In genomic region chr17:66358026-66358978, GRCm38 (mm10) we compare ENCODE assay signal across 9 mouse cellular contexts.
A peak's percentile ranks its signal among the peaks of the same experiment; 100 is the strongest.
DNase-seq lines count a peak whose midpoint lies in the region; ATAC-seq and TF ChIP-seq lines count a peak whose summit lies in the region.
"Had no signal": no experiment of that assay in that cellular context is flagged by ENCODE, and none has a peak within 500 bp of the region (broad histone marks: within the 10 kb centered on the region; RNA-seq: fewer than 3 reads in every experiment).

No protein-coding gene starts in this region.

- DNase-seq in midbrain, embryonic 10.5 days (ENCODE audit: low spot score): no peak
- DNase-seq in midbrain, postnatal 0 days (ENCODE audit: low spot score): no peak
- peak; percentile 72 for DNase-seq in cerebellum, adult 11-12 months
- peak; percentile 79 for DNase-seq in retina, postnatal 1 day
- DNase-seq in embryo, embryonic 10.5 days (ENCODE audit: low spot score): no peak
- DNase-seq in embryo, embryonic 11 days: no peak
- no peak for DNase-seq in kidney, postnatal 14 days

- H3K9ac ChIP-seq in midbrain, postnatal 0 days (replicated peaks; ENCODE audit: low read length, poor library complexity, severe bottlenecking): no peak overlapping the region
- no peak overlapping the region for H3K9ac ChIP-seq in heart, embryonic 11.5 days (ENCODE audit: low read depth, low read length)
- H3K9ac ChIP-seq: liver, embryonic 15.5 days had no signal

- H3K4me3 ChIP-seq in midbrain, embryonic 10.5 days: no peak overlapping the region
- H3K4me3 ChIP-seq in midbrain, postnatal 0 days (ENCODE audit: low read depth, low read length): no peak overlapping the region
- H3K4me3 ChIP-seq in heart, embryonic 11.5 days (ENCODE audit: low read depth, low read length): no peak overlapping the region
- H3K4me3 ChIP-seq: liver, embryonic 15.5 days had no signal

- WGBS in midbrain, embryonic 10.5 days: 88% methylated on average over 27 of the region's 27 CpGs
- 86% methylated on average over 27 of the region's 27 CpGs for WGBS in midbrain, postnatal 0 days
- WGBS in heart, embryonic 11.5 days (ENCODE audit: insufficient replicate concordance): 71% methylated on average over 27 of the region's 27 CpGs

- TF ChIP-seq CTCF in midbrain, postnatal 0 days (IDR thresholded peaks at IDR 0.05): no peak

- no peaks in the 10 kb centered on the region for H3K9me3 ChIP-seq in midbrain, embryonic 10.5 days (replicated peaks)
- no peaks in the 10 kb centered on the region for H3K9me3 ChIP-seq in midbrain, postnatal 0 days (ENCODE audit: low read length)
- H3K9me3 ChIP-seq in heart, embryonic 11.5 days (replicated peaks; ENCODE audit: control insufficient read depth, low read length): no peaks in the 10 kb centered on the region
- H3K9me3 ChIP-seq: liver, embryonic 15.5 days had no signal

- peaks cover 100% of the 10 kb centered on the region for H3K36me3 ChIP-seq in midbrain, embryonic 10.5 days
- H3K36me3 ChIP-seq in midbrain, postnatal 0 days (ENCODE audit: insufficient read depth, low read length): no peaks in the 10 kb centered on the region; the same call in 1 of the 2 replicates
- H3K36me3 ChIP-seq in heart, embryonic 11.5 days (ENCODE audit: control insufficient read depth, insufficient read depth, low read length): no peaks in the 10 kb centered on the region
- H3K36me3 ChIP-seq: liver, embryonic 15.5 days had no signal

- peak overlapping the region; percentile 33; the same call in 1 of the 2 replicates for H3K27ac ChIP-seq in midbrain, embryonic 10.5 days (replicated peaks)
- H3K27ac ChIP-seq in midbrain, postnatal 0 days (ENCODE audit: low read depth, low read length): no peak overlapping the region
- no peak overlapping the region for H3K27ac ChIP-seq in heart, embryonic 11.5 days (ENCODE audit: low read depth, low read length)
- H3K27ac ChIP-seq: liver, embryonic 15.5 days had no signal

- H3K27me3 ChIP-seq in midbrain, embryonic 10.5 days (ENCODE audit: low read depth, poor library complexity, severe bottlenecking): no peaks in the 10 kb centered on the region
- no peaks in the 10 kb centered on the region for H3K27me3 ChIP-seq in midbrain, postnatal 0 days (ENCODE audit: insufficient read depth, low read length)
- H3K27me3 ChIP-seq in heart, embryonic 11.5 days (ENCODE audit: control insufficient read depth, insufficient read depth, low read length): no peaks in the 10 kb centered on the region; the same call in 1 of the 2 replicates
- H3K27me3 ChIP-seq: liver, embryonic 15.5 days had no signal

- ATAC-seq in midbrain, postnatal 0 days (ENCODE audit: low FRiP score): no peak
- 0 out of 2 replicates have a peak, but pooled peaks have one; percentile 36 for ATAC-seq in heart, embryonic 11.5 days (replicated peaks; ENCODE audit: insufficient number of reproducible peaks, low FRiP score, low TSS enrichment)

- no peak overlapping the region for H3K4me2 ChIP-seq in midbrain, postnatal 0 days (ENCODE audit: low read depth, low read length, poor library complexity, severe bottlenecking)
- H3K4me2 ChIP-seq in heart, embryonic 11.5 days: no peak overlapping the region
- H3K4me2 ChIP-seq: liver, embryonic 15.5 days had no signal

- H3K4me1 ChIP-seq in midbrain, embryonic 10.5 days: peaks cover 17% of the 10 kb centered on the region
- no peaks in the 10 kb centered on the region for H3K4me1 ChIP-seq in midbrain, postnatal 0 days (ENCODE audit: insufficient read depth, low read length)
- peaks cover 4% of the 10 kb centered on the region for H3K4me1 ChIP-seq in heart, embryonic 11.5 days (ENCODE audit: control insufficient read depth, insufficient read depth, low read length)
- H3K4me1 ChIP-seq: liver, embryonic 15.5 days had no signal

Comparison
In these comparisons a context has a peak if more than half of its experiments do, and no peak if none do; other contexts are left out.
1. DNase-seq: peak in cerebellum, adult 11-12 months (single experiment) and retina, postnatal 1 day (single experiment); none in midbrain, embryonic 10.5 days (single experiment), midbrain, postnatal 0 days (single experiment), embryo, embryonic 10.5 days (single experiment), embryo, embryonic 11 days (single experiment) and kidney, postnatal 14 days (single experiment).